Mouse (Mus musculus): ENCODE measurements around the gene Bcl3.
"Not testable (repeated sequence)": the region's sequence is repeated elsewhere in the genome, so short reads cannot be mapped to it uniquely, and the experiment has no call there.

Bcl3 gene

DNA sequence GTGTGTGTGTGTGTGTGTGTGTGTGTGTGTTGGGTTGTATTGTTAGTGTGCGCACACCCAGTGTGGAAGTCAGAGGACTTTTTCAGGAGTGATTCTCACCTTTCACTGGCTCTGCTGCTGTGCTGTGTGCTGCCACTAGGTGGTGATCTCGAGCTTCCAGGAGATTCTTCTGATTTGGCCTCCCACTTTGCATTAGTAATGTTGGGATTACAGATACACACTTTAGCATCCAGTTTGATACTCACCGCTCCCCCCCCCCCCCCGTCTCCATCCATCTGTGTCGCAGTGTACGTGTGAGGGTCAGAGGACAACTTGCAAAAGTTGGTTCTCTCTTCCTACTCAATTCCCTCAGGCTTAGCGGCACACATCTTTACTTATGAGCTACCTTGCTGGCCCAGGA, 19.6 kb downstream of the Bcl3 start:
- DNase-seq (ENCODE audit: low spot score) = peak; percentile 26

DNA sequence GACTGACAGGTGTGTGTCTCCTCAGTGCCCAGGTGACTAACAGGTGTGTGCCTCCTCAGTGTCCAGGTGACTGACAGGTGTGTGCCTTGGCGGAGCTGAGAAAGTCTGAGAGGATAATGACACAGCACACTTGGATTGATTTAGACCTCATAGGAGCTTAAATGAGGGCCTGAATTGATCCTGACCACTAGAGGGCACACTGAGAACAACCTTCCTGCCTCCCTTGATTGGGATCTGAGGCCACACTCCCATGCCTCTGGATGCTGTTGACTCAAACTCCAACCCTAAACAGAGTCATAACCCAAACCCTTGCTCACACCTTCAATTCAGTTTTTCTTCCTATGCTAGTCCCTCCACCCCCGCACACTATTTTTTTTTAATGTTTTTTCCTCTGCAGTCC, 21.8 kb downstream of the Bcl3 start:
- peak; percentile 36 for DNase-seq (ENCODE audit: low spot score)

DNA sequence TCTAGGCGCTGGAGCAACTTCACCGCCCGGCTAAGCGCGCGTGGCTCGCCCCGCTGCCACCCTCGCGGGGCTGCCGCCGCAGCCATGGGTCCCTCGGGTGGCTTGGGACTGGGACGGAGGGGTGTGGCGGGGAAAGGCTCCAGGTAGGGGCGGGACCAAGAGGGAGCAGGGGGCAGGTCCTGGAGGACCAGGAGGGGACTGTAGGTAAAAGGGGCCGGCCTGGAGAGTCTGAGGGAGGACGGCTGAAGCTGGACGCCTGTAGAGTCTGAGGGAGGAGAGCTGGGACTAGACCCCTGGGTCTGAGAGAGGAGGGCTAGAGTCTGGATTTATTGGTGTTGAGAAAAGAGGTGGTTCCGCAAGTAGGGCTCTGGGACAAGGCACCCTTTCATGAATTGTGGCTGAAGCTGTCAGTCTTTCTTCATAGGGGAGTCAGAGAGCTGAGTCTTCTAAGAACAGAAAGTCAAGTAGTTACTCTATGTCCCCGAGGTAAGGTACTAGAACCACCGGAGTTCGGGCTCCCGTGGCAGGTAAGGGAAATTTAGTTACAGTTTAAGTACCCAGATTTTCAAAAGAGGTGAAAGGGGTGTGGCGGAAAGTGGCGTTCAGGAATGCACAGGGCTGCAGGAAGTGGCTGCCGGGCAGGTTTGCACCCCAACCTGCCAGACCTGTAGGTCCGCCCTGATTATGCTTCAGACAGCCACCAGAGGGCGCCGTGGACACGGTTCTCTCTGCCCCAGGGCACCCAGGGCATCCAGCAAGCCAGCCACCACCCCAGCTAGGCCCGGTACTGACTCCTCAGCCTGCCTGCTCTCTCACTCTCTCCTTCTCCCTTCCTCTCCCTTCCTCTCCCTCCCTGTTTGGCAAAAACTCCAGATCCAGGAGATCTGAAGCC, 25.6 kb downstream of the Bcl3 start, which contains the start of gene Cblc:
TSS of gene Cblc (minus strand) at position 113 of the 892 bp plus-strand sequence.
- DNase-seq (ENCODE audit: low spot score) = peak; percentile 51

DNA sequence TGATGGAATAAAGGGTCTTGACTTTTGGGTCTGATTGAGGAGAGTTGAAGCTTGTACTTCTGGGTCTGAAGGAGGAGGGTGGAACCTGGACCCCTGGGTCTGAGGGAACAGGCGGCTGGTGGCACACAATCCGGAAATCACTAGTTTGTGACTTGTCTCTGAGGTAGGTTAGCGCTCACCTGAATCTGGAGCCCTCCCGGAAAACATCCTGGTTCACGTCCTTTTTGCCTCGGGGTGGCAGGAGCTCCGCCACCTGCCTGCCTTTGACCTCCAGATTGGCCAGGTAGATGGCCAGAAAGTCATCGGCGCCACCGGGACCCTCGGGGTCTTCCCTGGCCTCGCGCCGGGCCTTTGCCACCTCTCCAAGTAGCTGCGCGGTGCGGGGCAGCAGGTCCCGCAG, 26.3 kb downstream of the Bcl3 start:
- no peak for DNase-seq (ENCODE audit: low spot score)

DNA sequence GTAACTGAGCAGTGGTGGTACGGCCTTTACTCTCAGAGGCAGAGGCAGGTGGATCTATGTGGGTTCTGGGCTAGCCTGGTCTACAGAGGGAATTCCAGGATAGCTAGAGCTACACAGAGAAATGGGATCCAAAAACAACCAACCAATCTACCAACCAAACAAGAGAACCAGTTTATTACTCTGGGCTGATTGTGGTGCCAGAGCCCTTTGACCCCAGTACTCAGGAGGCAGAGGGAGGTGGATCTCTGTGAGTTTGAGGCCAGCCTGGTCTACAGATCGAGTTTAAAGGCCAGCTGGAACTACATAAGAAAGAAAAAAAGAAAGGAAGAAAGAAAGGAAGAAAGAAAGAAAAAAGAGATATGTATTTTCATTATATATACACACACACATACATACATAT, 27.3 kb downstream of the Bcl3 start:
- DNase-seq (ENCODE audit: low spot score) = no peak

DNA sequence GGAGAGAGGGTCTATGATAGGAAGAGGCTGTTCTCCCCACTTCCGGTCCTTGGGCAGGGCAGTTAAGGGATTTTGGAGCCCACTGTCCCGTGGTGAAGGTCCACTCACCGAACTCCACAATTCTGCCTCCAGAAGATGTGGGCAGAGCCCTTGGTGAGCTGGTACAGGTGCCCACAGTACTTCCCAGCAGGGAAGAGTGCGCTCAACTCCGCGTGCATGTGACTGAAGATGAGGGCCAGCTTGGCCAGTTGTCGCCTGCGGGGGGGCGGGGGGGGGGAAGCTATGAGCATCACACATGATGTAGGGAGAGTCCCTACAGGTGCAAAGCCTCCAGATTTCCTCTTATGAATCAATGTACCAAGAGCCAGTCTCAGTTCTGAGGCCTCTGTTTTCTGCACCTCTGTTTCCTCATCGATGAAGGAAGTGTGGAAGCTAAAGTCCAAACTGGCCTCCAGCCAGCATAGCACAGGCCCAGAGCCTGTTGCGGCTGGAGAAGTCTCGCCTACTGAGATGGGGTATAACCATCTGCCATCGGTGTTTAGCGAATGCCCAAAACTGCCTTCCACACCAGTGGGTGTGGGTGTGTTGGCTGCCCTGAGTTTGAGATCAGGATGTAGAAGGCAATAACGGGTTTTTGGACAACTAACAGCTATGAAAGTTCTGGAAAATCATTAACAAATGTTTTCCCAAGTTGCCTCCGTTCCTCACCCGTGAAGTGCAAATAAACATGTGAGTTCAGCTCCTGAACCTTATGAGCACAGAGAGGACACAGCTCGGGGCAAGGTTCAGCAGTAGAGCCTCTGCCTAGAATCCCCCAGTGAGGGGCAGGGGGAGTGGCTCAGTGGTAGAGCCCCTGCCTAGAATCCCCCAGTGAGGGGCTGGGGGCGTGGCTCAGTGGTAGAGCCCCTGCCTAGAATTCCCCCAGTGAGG, 29.6 kb downstream of the Bcl3 start:
- no peak for DNase-seq (ENCODE audit: low spot score)

DNA sequence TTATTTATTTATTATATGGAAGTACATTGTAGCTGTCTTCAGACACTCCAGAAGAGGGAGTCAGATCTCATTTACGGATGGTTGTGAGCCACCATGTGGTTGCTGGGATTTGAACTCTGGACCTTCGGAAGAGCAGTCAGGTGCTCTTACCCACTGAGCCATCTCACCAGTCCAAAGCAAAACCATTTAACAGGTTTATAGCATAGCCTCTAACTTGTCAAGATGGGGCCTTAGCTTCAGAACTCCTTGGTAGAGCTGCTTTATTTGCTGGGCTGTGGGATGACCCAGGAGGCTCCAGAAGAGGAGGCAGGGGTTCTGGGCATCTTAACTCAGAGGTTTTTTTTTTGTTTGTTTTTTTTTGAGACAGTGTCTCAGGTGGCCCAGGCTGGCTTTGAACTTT, 31.1 kb downstream of the Bcl3 start:
- DNase-seq (ENCODE audit: low spot score) = not testable (repeated sequence)

DNA sequence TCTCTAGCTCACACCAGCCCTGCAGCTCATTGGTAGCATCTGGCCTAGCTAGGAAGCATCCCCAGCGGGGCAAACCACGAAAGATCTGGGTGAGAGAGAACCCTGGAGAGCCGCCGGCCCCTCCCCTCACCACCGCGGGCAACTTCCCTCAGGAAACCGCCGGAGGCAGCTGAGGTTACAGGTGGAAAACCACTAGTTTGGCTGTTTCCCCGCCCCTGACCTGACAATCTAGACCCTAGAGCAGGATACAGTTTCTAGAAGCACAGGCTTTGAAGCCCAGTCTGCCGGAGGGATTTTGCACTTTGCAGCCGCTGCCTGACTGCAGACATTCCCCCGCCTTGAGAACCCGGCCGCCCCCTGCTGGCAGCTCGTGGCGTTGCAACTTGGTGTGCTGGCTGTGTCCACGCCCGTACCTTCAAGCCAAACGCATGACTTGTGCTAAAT, 32.6 kb downstream of the Bcl3 start:
- DNase-seq (ENCODE audit: low spot score) = peak; percentile 65

DNA sequence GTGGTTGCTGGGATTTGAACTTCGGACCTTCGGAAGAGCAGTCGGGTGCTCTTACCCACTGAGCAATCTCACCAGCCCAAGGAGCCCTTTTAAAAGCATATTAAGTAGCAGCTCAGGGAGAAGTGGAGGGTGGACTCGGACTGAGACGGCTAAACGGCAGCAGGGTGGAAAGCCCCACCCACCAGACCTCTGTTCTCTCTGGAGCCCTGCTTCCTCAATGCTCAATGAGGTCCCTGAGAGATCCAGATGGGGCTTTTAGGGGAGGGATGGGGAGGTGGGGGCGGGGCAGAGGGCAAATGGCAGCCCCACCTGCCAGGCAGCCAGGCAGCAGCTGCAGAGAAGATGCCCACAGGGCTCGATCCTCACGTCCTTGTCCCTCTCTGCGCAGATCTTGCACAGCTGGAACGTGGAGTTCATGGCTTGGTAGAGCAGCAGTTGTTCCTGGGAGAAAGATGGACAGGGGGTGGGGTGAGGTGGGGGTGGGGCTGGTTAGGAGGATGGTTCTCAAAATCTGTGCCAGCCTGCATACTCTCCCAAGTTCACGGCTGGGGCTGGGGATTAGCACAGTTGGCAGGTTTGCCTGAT, 36.6 kb downstream of the Bcl3 start:
- no peak for DNase-seq (ENCODE audit: low spot score)

DNA sequence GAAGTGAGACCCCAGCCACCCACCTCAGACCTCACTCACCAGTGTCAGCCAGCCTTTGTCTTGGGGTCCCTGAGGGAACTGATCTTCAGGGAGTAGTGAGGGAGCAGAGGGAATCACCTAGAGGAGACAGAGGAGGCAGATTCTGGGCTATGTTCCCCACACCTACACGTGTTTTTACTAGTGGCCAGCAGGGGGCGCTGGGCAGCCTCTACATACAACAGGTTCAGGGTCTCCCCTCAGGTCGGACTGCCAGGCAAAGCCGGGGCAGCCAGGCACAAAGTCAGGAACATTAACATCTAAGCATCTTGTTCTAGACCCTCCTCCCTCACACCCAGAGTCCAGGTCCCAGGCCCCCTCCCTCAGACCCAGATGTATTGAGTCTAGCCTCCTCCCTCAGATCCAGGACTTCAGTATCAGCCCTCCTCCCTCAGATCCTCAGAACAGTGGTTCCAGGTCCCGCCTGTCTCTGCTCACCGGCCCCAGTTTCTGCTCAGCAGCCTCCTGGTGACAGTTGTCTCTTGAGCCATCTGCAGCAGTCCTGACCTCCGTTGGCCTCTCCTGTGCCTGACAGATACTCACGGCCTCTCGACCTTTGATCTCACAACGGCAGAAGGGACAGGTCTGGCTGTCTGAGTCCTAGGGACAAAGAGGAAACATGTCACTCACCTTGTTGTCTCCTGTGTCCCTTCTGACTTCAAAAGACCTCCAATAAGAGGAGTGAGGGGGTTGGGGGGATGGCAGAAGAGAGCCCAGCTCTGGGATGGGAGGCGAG, 37.6 kb downstream of the Bcl3 start:
- DNase-seq (ENCODE audit: low spot score) = no peak

DNA sequence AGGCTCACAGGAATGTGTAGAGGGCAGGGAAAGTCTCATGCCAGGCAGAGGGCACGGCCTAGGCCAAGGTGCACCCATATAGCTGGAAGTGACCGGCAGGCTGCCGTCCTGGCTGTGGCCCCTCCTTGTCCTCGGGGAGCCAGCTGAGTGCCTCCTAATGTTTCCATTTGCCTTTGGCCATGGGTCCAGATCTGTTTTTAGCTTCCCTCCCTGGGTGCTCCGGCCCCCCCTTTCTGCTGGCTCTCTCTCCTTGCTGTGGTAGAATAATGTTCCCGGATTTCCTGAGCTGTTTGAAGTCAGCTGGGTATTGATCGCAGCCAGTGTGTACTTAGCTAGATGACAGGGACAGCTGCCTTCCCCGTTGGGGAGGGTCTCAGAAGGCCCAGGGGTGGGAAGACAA, 38.9 kb downstream of the Bcl3 start:
- no peak for DNase-seq (ENCODE audit: low spot score)

DNA sequence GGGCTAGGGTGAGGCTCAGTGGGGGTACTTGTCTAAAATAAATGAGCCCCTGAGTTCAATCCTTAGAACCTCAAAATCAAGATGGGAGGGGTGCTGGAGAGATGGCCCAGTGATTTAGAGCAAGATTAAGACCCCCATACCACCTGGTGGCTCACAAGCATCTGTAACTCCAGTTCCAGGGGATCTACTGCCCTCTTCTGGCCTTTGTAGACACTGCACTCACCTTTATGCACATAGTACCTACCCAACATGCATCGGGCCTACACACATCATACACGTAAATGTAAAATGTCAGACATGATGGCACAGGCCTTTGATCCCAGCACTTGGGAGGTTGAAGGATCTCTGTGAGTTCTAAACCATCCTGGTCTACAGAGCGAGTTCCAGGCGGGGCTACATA, 39.9 kb downstream of the Bcl3 start:
- no peak for DNase-seq (ENCODE audit: low spot score)

DNA sequence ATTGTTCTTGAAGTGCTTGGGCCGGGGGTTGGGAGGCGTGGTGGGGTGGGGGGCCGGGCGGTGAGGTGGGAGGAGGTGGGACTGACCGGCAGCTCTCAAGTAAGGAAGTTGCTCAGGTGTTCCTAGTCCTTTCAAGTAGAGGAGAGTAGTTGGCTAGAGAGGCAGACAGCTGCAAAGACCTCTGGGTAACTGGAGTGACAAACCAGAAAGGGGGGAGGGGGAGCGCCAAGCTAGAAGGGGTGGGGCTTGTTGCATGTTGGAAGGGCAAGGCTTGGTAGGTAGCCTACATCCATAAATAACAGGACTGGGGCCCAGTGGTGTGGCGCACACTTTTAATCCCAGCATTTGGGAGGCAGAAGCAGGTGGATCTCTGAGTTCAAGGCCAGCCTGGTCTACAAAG, 40.8 kb downstream of the Bcl3 start:
- DNase-seq (ENCODE audit: low spot score) = no peak

DNA sequence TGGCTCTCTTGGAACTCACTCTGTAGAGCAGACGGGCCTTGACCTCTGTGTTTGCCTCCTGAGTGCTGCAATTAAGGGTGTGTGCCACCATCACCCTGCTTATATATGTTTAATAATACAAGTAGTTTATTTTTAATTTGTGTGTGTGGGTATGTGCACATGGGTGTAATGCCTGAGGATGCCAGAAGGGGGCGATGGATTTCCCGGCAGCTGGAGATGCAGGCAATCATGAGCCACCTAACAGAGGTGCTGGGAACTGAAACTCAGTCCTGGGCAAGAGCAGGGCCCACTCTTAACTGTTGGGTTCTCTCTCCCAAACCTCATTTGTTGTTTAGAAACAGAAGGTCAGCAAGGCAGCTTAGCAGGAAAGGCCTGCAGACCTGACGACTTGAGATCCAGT, 42.7 kb downstream of the Bcl3 start:
- DNase-seq (ENCODE audit: low spot score) = no peak

DNA sequence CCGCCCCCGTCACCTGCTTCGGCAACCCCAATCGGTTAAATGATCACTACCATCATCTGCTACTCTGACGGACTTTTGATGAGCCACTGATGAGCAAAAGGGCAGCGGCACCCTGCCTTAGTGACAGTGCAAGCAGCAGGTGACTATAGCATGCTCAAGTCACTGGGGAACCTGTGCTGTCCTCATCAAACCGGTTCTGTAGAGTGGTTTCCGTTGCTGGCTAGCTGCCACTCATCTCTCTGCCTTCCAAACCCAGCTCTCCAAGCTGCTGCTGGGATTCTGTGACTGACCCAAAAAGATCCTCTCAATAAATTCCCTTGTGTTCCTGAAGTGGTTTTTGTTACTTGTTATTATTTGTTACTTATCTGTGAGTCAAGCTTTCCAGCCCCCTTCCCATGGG, 43.9 kb downstream of the Bcl3 start:
- no peak for DNase-seq (ENCODE audit: low spot score)

DNA sequence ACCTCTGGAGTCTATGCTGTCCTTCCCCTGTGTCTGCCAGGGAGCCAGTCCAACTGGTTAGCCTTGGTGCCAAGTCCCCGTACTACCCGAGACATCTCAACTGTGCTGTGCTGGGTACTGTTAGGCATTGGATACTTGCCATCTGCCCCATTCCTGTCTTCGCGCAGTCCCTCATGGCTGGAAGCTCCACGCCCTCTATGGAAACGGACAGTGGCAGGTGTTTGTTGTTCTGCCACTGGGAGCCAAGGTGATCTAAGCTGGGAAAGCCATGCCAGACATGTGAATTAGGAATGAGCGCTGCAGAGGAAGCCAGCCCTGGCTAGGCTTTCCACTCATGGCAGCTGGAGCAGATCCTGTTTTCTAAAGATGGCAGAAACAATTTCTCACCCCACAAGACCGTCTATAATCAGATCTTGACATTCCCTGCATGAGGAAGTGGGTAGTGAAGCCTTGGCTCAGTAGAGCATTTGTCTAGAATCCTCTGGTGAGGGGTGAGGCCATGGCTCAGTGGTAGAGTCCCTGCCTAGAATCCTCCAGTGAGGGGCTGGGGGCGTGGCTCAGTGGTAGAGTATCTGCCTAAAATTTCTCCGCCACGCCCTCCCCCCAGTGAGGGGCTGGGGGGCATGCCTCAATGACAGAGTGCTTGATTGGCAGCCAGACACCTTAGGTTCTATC, 45.4 kb downstream of the Bcl3 start:
- DNase-seq (ENCODE audit: low spot score) = no peak

DNA sequence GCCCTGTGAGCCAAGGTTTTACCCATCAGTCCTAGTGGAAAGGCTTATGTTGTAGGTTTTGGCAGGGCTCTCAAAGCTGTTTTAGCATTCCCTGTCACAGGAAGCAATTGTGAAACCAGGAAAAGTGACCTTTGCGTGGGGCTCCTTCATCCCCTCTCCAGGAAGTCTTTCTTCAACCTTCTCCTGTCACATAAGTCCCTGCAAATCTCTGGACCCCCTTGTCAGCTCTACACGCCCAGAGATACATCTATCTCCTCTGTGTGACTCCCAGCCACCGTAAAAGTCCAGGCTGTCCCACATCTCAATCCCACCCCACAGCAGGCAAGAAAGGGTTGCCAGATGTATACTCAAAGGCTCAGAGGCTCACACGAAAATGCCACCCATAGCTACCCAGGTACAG, 50.9 kb downstream of the Bcl3 start:
- no peak for DNase-seq (ENCODE audit: low spot score)

DNA sequence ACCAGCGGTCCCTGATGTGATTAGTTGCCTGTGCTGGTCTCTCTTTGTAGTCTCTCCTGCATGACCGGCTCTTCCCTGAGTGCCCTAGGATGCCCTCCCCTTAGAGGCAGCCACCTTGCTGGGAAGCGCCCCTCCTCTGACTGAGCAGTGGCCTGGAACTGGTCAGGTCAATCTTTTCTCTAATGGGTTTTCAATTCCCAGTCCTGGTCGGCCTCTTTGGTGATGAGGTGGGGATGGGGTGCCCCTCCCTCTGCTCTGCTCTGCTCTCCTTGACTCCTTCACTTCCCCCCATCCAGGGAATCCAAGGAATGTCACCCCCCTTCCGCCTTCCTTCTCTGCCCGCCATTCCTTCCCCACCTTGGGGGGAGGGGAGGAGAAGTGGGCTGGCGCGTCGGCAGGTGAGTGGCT, 51.6 kb downstream of the Bcl3 start, which contains the start of gene Bcam:
TSS of gene Bcam (minus strand) at position 33 of the 408 bp plus-strand sequence.
- no peak for DNase-seq (ENCODE audit: low spot score)

DNA sequence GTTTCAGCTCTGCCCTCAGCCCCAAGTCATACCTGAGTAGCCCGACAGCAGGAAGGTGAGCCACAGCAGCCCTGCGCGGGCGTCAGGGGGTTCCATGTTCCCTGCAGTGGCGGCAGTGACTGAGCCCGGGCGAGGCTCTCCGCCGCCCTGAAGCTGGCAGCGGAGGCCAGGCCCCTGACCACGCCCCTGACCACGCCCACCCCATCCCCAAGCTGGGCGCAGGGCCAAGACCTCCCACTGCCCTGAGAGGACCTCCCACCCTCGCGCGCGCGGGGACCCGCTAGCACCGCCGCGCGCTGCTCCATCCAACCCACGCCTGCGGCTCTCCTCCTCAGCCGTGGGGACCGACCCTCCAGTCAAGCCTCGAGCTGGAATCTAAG, 52.2 kb downstream of the Bcl3 start:
- peak; percentile 45 for DNase-seq (ENCODE audit: low spot score)

DNA sequence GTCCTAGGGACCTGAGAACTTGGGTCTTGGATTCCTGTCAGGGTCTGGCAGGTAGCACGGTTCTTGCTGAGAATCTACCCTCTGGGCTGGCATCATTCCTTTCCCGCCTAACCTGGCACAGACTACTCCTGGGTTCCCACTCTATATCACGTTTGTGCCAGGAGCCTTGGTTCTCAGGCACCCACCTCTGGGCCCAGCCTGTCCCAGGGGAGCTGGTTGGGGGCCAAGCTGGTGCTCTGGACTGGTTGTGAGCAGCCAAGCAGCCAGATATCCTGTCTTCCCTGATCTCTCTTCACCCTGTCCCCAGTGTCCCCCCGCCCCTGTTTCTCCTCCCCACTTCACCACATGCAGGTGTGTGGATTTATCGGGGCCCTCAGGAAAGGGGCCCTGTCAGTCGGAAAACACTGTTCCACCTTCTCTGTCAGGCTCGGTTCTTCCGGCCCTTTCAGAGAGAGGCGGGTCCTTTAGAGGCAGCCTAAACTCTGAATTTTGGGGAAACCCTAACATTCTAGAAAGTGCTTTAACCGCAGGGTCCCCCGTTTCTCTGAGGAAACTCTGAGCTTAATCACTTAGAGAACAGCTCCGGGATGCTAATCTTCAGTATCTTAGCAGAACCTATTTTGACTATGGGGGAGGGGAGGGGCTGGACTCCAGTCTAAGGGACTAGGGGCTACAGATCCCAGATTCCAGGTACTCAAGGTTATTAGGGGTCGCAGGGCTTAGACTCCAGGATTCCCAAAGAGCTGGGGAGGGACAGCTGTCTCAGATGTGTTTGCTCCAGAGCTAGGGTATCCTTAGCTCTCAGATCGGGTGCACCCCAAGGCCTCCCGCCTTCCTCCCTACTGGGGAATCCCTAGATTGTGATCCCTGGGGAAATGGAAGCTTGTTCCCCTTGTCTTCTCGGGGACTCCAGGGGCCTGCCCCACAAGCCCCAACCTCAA, 52.9 kb downstream of the Bcl3 start:
- DNase-seq (ENCODE audit: low spot score) = no peak

Data from MN1 (cell line).